43 mouse cellular contexts compared by ENCODE assay signal in the genomic region with DNA sequence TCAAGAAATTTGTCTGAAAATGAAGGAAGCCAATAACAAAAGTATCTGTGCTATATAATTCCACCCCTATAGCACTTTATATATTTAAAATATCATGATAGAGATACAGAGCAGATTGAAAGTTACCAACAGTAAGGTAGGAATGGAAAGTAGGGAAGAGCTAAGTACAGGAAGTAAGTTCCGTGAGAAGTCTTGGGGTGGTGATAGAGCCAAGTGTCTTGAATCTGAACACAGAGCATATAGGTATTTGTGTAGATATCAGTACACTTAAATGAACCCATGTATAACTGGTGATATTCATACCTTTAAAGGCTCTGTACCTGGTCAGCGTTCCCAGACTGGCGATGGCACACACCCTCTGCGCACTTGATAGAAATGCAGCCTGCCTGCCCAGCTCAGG. TPM values are rescaled to one million over a fixed set of nuclear protein-coding genes. Genes with fewer than 3 reads are reported as not detected.
"Had no signal": no experiment of that assay in that cellular context is flagged by ENCODE, and none has a peak within 500 bp of the region (broad histone marks: within the 10 kb centered on the region; RNA-seq: fewer than 3 reads in every experiment).

No protein-coding gene starts in this region.

- H3K4me1 ChIP-seq: limb, embryonic 15.5 days had no signal

- H3K4me3 ChIP-seq: left cerebral cortex, adult 2 months; limb, embryonic 10.5 days; limb, embryonic 12.5 days; limb, embryonic 13.5 days; limb, embryonic 15.5 days; liver, embryonic 12.5 days; liver, embryonic 13.5 days; liver, embryonic 15.5 days; lung, embryonic 15.5 days; megakaryocyte, embryonic 14.5 days; midbrain, embryonic 12.5 days; midbrain, embryonic 13.5 days; midbrain, embryonic 15.5 days; myocyte had no signal

- ATAC-seq: liver, embryonic 12.5 days; liver, postnatal 0 days; lung, postnatal 0 days; midbrain, embryonic 13.5 days; midbrain, embryonic 15.5 days; midbrain, embryonic 16.5 days had no signal

- H3K4me2 ChIP-seq: limb, embryonic 12.5 days; limb, embryonic 13.5 days; limb, embryonic 15.5 days; liver, embryonic 11.5 days; liver, embryonic 12.5 days; liver, embryonic 13.5 days; liver, embryonic 15.5 days; lung, embryonic 14.5 days; lung, embryonic 15.5 days; midbrain, embryonic 12.5 days; midbrain, embryonic 13.5 days; midbrain, embryonic 15.5 days had no signal

- H3K9ac ChIP-seq: limb, embryonic 12.5 days; limb, embryonic 13.5 days; limb, embryonic 15.5 days; liver, embryonic 12.5 days; liver, embryonic 13.5 days; liver, embryonic 14.5 days; liver, embryonic 15.5 days; liver, postnatal 0 days; lung, embryonic 14.5 days; lung, embryonic 15.5 days; midbrain, embryonic 12.5 days; midbrain, embryonic 13.5 days; midbrain, embryonic 15.5 days had no signal

- H3K27me3 ChIP-seq: limb, embryonic 12.5 days; limb, embryonic 13.5 days; limb, embryonic 15.5 days; liver, embryonic 15.5 days; lung, embryonic 15.5 days; midbrain, embryonic 12.5 days; midbrain, embryonic 13.5 days; midbrain, embryonic 15.5 days had no signal

- H3K27ac ChIP-seq: left cerebral cortex, adult 2 months; limb, embryonic 10.5 days; limb, embryonic 12.5 days; limb, embryonic 13.5 days; limb, embryonic 15.5 days; liver, embryonic 12.5 days; liver, embryonic 13.5 days; liver, embryonic 14.5 days; liver, embryonic 15.5 days; lung, embryonic 15.5 days; macrophage; midbrain, embryonic 12.5 days; midbrain, embryonic 13.5 days; midbrain, embryonic 15.5 days had no signal

- H3K9me3 ChIP-seq: limb, embryonic 10.5 days; limb, embryonic 12.5 days; limb, embryonic 13.5 days; limb, embryonic 15.5 days; liver, embryonic 12.5 days; liver, embryonic 13.5 days; liver, embryonic 15.5 days; lung, embryonic 15.5 days; midbrain, embryonic 12.5 days; midbrain, embryonic 13.5 days; midbrain, embryonic 15.5 days had no signal

- H3K36me3 ChIP-seq: limb, embryonic 10.5 days; limb, embryonic 12.5 days; limb, embryonic 13.5 days; limb, embryonic 15.5 days; liver, embryonic 12.5 days; liver, embryonic 13.5 days; liver, embryonic 15.5 days; lung, embryonic 15.5 days; midbrain, embryonic 12.5 days; midbrain, embryonic 13.5 days; midbrain, embryonic 15.5 days had no signal

- DNase-seq: left cerebral cortex, postnatal 4 days; liver; liver, embryonic 13.5 days; liver, postnatal 0 days; lung, adult 18-20 months; lung, adult 2 months; lung, embryonic 14.5 days; lung, postnatal 10 days; lung, postnatal 14 days; lung, postnatal 36 days; lung, postnatal 4 days; midbrain, embryonic 14.5 days had no signal

RNA-seq across cellular contexts. Expression of gene Erv3, which starts 9.5 kb away (rescaled TPM):
- total RNA-seq: left cerebral cortex, postnatal 4 days; liver, adult 2 months; megakaryocyte progenitor cell, adult 5-6 weeks; megakaryocyte, adult 5-6 weeks; megakaryocyte-erythroid progenitor cell, adult 5-6 weeks; midbrain, postnatal 0 days; monocyte, adult 5-6 weeks had no signal
- polyA plus RNA-seq: limb, embryonic 10.5 days; limb, embryonic 11.5 days; limb, embryonic 12.5 days; limb, embryonic 13.5 days; limb, embryonic 15.5 days; liver, adult 2 months; liver, embryonic 11.5 days; liver, embryonic 12.5 days; liver, embryonic 13.5 days; liver, embryonic 15.5 days; liver, embryonic 16.5 days; liver, postnatal 0 days; lung, adult 2 months; lung, embryonic 14.5 days; lung, embryonic 15.5 days; lung, embryonic 16.5 days; lung, postnatal 0 days; macrophage; midbrain, embryonic 12.5 days; midbrain, embryonic 13.5 days; midbrain, embryonic 14.5 days; midbrain, embryonic 15.5 days; midbrain, embryonic 16.5 days; midbrain, postnatal 0 days; neural tube, embryonic 11.5 days had no signal

RNA-seq across cellular contexts. Expression of gene Prn, which starts 59.7 kb away (rescaled TPM):
- total RNA-seq: left cerebral cortex, adult 8-10 months; left cerebral cortex, postnatal 10 days; liver, adult 2 months; megakaryocyte progenitor cell, adult 5-6 weeks; megakaryocyte, adult 5-6 weeks; megakaryocyte-erythroid progenitor cell, adult 5-6 weeks; midbrain, postnatal 0 days; monocyte, adult 5-6 weeks had no signal
- polyA plus RNA-seq: limb, embryonic 10.5 days; limb, embryonic 11.5 days; limb, embryonic 12.5 days; limb, embryonic 13.5 days; limb, embryonic 14.5 days; limb, embryonic 15.5 days; liver, adult 2 months; liver, embryonic 11.5 days; liver, embryonic 12.5 days; liver, embryonic 13.5 days; liver, embryonic 14.5 days; liver, embryonic 15.5 days; liver, embryonic 16.5 days; liver, postnatal 0 days; lung, adult 2 months; lung, embryonic 14.5 days; lung, embryonic 15.5 days; lung, embryonic 16.5 days; lung, postnatal 0 days; macrophage; midbrain, embryonic 12.5 days; midbrain, embryonic 13.5 days; midbrain, embryonic 14.5 days; midbrain, embryonic 15.5 days; midbrain, embryonic 16.5 days; midbrain, postnatal 0 days; neural tube, embryonic 11.5 days had no signal
